Mouse (Mus musculus): Measurements from ENCODE around the gene Scamp2. TPM values are rescaled to one million over a fixed set of nuclear protein-coding genes. Genes with fewer than 3 reads are reported as not detected.

Gene Scamp2
- polyA plus RNA-seq, 1 experiment from 2014 or later, result 44.1 TPM

Other genes starting within 250 kb of the Scamp2 start
- 24.0 and 25.5 TPM in 2 replicates for gene Ppcdc, start 120.8 kb upstream of the Scamp2 start, polyA plus RNA-seq (2015; fragmentation: Nextera tagmentation; extraction: Ambion mirVana)
- gene Scamp5, start 92.9 kb upstream of the Scamp2 start, polyA plus RNA-seq (2015; fragmentation: Nextera tagmentation; extraction: Ambion mirVana), result 168 and 191 TPM in 2 replicates
- 24.7 and 30.0 TPM in 2 replicates for gene Rpp25, start 56.9 kb upstream of the Scamp2 start, polyA plus RNA-seq (2015; fragmentation: Nextera tagmentation; extraction: Ambion mirVana)
- gene Cox5a, start 39.7 kb upstream of the Scamp2 start, polyA plus RNA-seq (2015; fragmentation: Nextera tagmentation; extraction: Ambion mirVana), result 818 and 833 TPM in 2 replicates
- 23.2 and 24.2 TPM in 2 replicates for gene Fam219b, start 23.4 kb upstream of the Scamp2 start, polyA plus RNA-seq (2015; fragmentation: Nextera tagmentation; extraction: Ambion mirVana)
- 75.4 and 77.6 TPM in 2 replicates for gene Mpi, start 8.2 kb upstream of the Scamp2 start, polyA plus RNA-seq (2015; fragmentation: Nextera tagmentation; extraction: Ambion mirVana)
- 29.5 and 38.3 TPM in 2 replicates for gene Ulk3, start 28.5 kb downstream of the Scamp2 start, polyA plus RNA-seq (2015; fragmentation: Nextera tagmentation; extraction: Ambion mirVana)
- 0.46 and 1.3 TPM in 2 replicates for gene Cplx3, start 45.3 kb downstream of the Scamp2 start, polyA plus RNA-seq (2015; fragmentation: Nextera tagmentation; extraction: Ambion mirVana)
- not detected in 2 replicates for gene Lman1l, start 59.8 kb downstream of the Scamp2 start, polyA plus RNA-seq (2015; fragmentation: Nextera tagmentation; extraction: Ambion mirVana)
- gene Csk, start 92.7 kb downstream of the Scamp2 start, polyA plus RNA-seq (2015; fragmentation: Nextera tagmentation; extraction: Ambion mirVana), result 38.2 and 39.2 TPM in 2 replicates
- gene Cyp1a2, start 122.8 kb downstream of the Scamp2 start, polyA plus RNA-seq (2015; fragmentation: Nextera tagmentation; extraction: Ambion mirVana), result not detected in 2 replicates
- gene Cyp1a1, start 127.0 kb downstream of the Scamp2 start, polyA plus RNA-seq (2015; fragmentation: Nextera tagmentation; extraction: Ambion mirVana), result 0.06 and 0.12 TPM in 2 replicates
- gene Edc3, start 147.6 kb downstream of the Scamp2 start, polyA plus RNA-seq (2015; fragmentation: Nextera tagmentation; extraction: Ambion mirVana), result 31.8 and 34.7 TPM in 2 replicates
- gene Clk3, start 204.9 kb downstream of the Scamp2 start, polyA plus RNA-seq (2015; fragmentation: Nextera tagmentation; extraction: Ambion mirVana), result 58.8 and 62.9 TPM in 2 replicates